Mouse (Mus musculus): ENCODE measurements around the gene Rhob. TPM values are rescaled to one million over a fixed set of nuclear protein-coding genes. Genes with fewer than 3 reads are reported as not detected.

Gene Rhob
- total and polyA plus RNA-seq, 3 experiments: 163 to 194 (median 193) TPM

GRCm38 (mm10) chr12:8524062-8524461 lies 24.3 kb upstream of the Rhob start:
- intact Hi-C loops (cut with DNase I): no loop called here
- WGBS: 72% methylated on average over 5 of the region's 5 CpGs
- Histone ChIP-seq H3K79me2 (replicated peaks; ENCODE audit: control insufficient read depth, insufficient read depth, low read length) (no peaks in the 10 kb centered on the region), H3K4me3 (no peak overlapping the region), H3K27ac (no peak overlapping the region), H3K27me3 (ENCODE audit: control insufficient read depth, insufficient read depth, low read length) (no peaks in the 10 kb centered on the region), H3K9ac (ENCODE audit: low read depth, low read length) (no peak overlapping the region), H3K36me3 (ENCODE audit: control insufficient read depth, insufficient read depth, low read length) (peaks cover 5% of the 10 kb centered on the region), H3K4me1 (ENCODE audit: control insufficient read depth, insufficient read depth, low read length) (peaks cover 7% of the 10 kb centered on the region)
- no peak for TF ChIP-seq POLR2A (IDR thresholded peaks at IDR 0.05; ENCODE audit: insufficient read depth, low read depth, low read length)
- no peak for TF ChIP-seq CTCF (IDR thresholded peaks at IDR 0.05)
- no peak for TF ChIP-seq EP300 (IDR thresholded peaks at IDR 0.05; ENCODE audit: insufficient read depth, low read depth, low read length)
- DNase-seq: no peak

- no peak for TF ChIP-seq POLR2A (IDR thresholded peaks at IDR 0.05; ENCODE audit: insufficient read depth, low read depth, low read length)
- no peak for TF ChIP-seq EP300 (IDR thresholded peaks at IDR 0.05; ENCODE audit: insufficient read depth, low read depth, low read length)
- TF ChIP-seq CTCF (IDR thresholded peaks at IDR 0.05): no peak
- Histone ChIP-seq H3K9ac (ENCODE audit: low read depth, low read length) (no peak overlapping the region), H3K4me1 (ENCODE audit: control insufficient read depth, insufficient read depth, low read length) (peaks cover 7% of the 10 kb centered on the region), H3K27ac (no peak overlapping the region), H3K4me3 (no peak overlapping the region), H3K36me3 (ENCODE audit: control insufficient read depth, insufficient read depth, low read length) (peaks cover 5% of the 10 kb centered on the region), H3K79me2 (replicated peaks; ENCODE audit: control insufficient read depth, insufficient read depth, low read length) (no peaks in the 10 kb centered on the region), H3K27me3 (ENCODE audit: control insufficient read depth, insufficient read depth, low read length) (no peaks in the 10 kb centered on the region)
- intact Hi-C loops (cut with DNase I): no loop called here
- 58% methylated on average over 2 of the region's 2 CpGs for WGBS
- no peak for DNase-seq
Measured at GRCm38 (mm10) chr12:8522711-8523110, 22.9 kb upstream of the Rhob start.

GRCm38 (mm10) chr12:8521375-8522047 lies 21.7 kb upstream of the Rhob start:
- 16% methylated on average over 12 of the region's 12 CpGs for WGBS
- H3K27me3 ChIP-seq (ENCODE audit: control insufficient read depth, insufficient read depth, low read length): no peaks in the 10 kb centered on the region
- no peaks in the 10 kb centered on the region for H3K79me2 ChIP-seq (replicated peaks; ENCODE audit: control insufficient read depth, insufficient read depth, low read length)
- peaks cover 7% of the 10 kb centered on the region for H3K4me1 ChIP-seq (ENCODE audit: control insufficient read depth, insufficient read depth, low read length)
- TF ChIP-seq CTCF (IDR thresholded peaks at IDR 0.05) (no peak), POLR2A (IDR thresholded peaks at IDR 0.05; ENCODE audit: insufficient read depth, low read depth, low read length) (peak; percentile 15; the same call in 1 of the 2 replicates), EP300 (IDR thresholded peaks at IDR 0.05; ENCODE audit: insufficient read depth, low read depth, low read length) (peak; percentile 92)
- DNase-seq: peak; percentile 81 to 92
- peaks cover 5% of the 10 kb centered on the region for H3K36me3 ChIP-seq (ENCODE audit: control insufficient read depth, insufficient read depth, low read length)
- H3K9ac ChIP-seq (ENCODE audit: low read depth, low read length): no peak overlapping the region
- no peak overlapping the region for H3K4me3 ChIP-seq
- peak overlapping the region; percentile 71 for H3K27ac ChIP-seq
- intact Hi-C loops (cut with DNase I): loop anchor here (2.0 kb wide), 1 partner anchor 25 kb away; no protein-coding TSS in a partner anchor

DNA sequence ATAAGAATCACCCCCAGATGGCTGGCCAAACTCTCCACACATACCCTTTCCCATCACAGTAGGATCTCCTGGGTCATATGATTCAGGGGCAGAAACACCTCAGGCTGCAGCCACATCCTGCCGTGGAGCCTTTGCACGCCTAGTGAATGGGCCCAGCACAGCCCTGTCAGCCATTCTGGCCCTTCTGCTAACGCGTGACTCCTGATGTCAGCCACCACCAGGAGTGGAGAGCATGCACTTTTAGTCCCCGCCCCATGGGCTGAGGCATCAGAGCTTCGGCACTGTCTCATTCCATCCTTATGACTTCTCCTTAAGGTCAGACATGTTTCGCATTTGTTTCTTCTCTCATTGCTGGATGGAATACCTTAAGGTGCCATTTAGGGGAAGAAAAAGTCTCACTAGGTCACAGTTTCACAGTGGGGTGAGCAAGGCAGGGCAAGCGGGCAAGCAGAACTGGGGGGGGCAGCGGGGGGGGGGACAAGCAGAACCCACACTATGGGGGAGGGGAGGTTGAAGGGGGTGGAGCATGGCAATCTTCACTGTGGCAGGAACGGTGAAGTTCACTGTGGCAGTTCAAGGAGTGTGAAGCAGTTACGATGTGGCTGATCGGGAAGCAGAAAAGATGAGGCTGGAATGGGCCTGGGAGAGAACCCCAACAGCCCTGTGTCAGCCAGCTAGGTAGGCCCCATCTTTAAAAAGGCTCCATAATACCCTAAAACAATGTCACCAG lies 19.8 kb upstream of the Rhob start:
- TF ChIP-seq CTCF (IDR thresholded peaks at IDR 0.05) (no peak), EP300 (IDR thresholded peaks at IDR 0.05; ENCODE audit: insufficient read depth, low read depth, low read length) (no peak), POLR2A (IDR thresholded peaks at IDR 0.05; ENCODE audit: insufficient read depth, low read depth, low read length) (no peak)
- no peak overlapping the region; the same call in 1 of the 2 replicates for H3K27ac ChIP-seq
- 76% methylated on average over 12 of the region's 12 CpGs for WGBS
- peaks cover 5% of the 10 kb centered on the region for H3K36me3 ChIP-seq (ENCODE audit: control insufficient read depth, insufficient read depth, low read length)
- no peak overlapping the region for H3K9ac ChIP-seq (ENCODE audit: low read depth, low read length)
- intact Hi-C loops (cut with DNase I): loop anchor here (2.0 kb wide), 1 partner anchor 27 kb away; no protein-coding TSS in a partner anchor
- H3K4me3 ChIP-seq: no peak overlapping the region
- H3K4me1 ChIP-seq (ENCODE audit: control insufficient read depth, insufficient read depth, low read length): peaks cover 7% of the 10 kb centered on the region
- peak in 1 of 2 experiments; percentile 42 for DNase-seq
- no peaks in the 10 kb centered on the region for H3K79me2 ChIP-seq (replicated peaks; ENCODE audit: control insufficient read depth, insufficient read depth, low read length)
- no peaks in the 10 kb centered on the region for H3K27me3 ChIP-seq (ENCODE audit: control insufficient read depth, insufficient read depth, low read length)

GRCm38 (mm10) chr12:8511037-8511882 lies 11.5 kb upstream of the Rhob start:
- Histone ChIP-seq H3K27ac (no peak overlapping the region), H3K36me3 (ENCODE audit: control insufficient read depth, insufficient read depth, low read length) (no peaks in the 10 kb centered on the region), H3K79me2 (replicated peaks; ENCODE audit: control insufficient read depth, insufficient read depth, low read length) (no peaks in the 10 kb centered on the region), H3K9ac (ENCODE audit: low read depth, low read length) (no peak overlapping the region), H3K27me3 (ENCODE audit: control insufficient read depth, insufficient read depth, low read length) (no peaks in the 10 kb centered on the region), H3K4me1 (ENCODE audit: control insufficient read depth, insufficient read depth, low read length) (peaks cover 3% of the 10 kb centered on the region), H3K4me3 (no peak overlapping the region)
- WGBS: 48% methylated on average over 18 of the region's 18 CpGs
- DNase-seq: peak in 1 of 2 experiments; percentile 51
- intact Hi-C loops (cut with DNase I): no loop called here
- TF ChIP-seq POLR2A (IDR thresholded peaks at IDR 0.05; ENCODE audit: insufficient read depth, low read depth, low read length) (no peak), EP300 (IDR thresholded peaks at IDR 0.05; ENCODE audit: insufficient read depth, low read depth, low read length) (no peak), CTCF (IDR thresholded peaks at IDR 0.05) (no peak)

Data from heart, adult 2 months (tissue).